In genomic region chr1:191861247-191861646, GRCm38 (mm10) we compare ENCODE assay signal across 13 mouse cellular contexts.
"Had no signal": no experiment of that assay in that cellular context is flagged by ENCODE, and none has a peak within 500 bp of the region (broad histone marks: within the 10 kb centered on the region; RNA-seq: fewer than 3 reads in every experiment).

No protein-coding gene starts in this region.

- H3K27ac ChIP-seq: layer of hippocampus, adult 2 months; limb, embryonic 13.5 days; liver, embryonic 14.5 days; midbrain, embryonic 10.5 days; neural tube, embryonic 15.5 days had no signal

- H3K27me3 ChIP-seq: limb, embryonic 13.5 days; neural tube, embryonic 15.5 days had no signal

- H3K36me3 ChIP-seq: limb, embryonic 13.5 days; midbrain, embryonic 10.5 days; neural tube, embryonic 15.5 days had no signal

- H3K4me1 ChIP-seq: limb, embryonic 13.5 days; neural tube, embryonic 15.5 days had no signal

- H3K4me3 ChIP-seq: layer of hippocampus, adult 2 months; limb, embryonic 13.5 days; midbrain, embryonic 10.5 days; myocyte; neural tube, embryonic 15.5 days had no signal

- ATAC-seq: intestine, postnatal 0 days had no signal

- DNase-seq: left cerebral cortex, postnatal 4 days; lung, adult 18-20 months; midbrain, embryonic 14.5 days; right cerebral cortex, adult 18-20 months; right cerebral cortex, postnatal 25 days; thymus, postnatal 4 days had no signal
